Mouse (Mus musculus) adrenal gland, adult 18-20 months (tissue): ENCODE data around the gene Lrrc8a. TPM values are rescaled to one million over a fixed set of nuclear protein-coding genes. Genes with fewer than 3 reads are reported as not detected.
A peak's percentile ranks its signal among the peaks of the same experiment; 100 is the strongest.

Source experiments
- DNase-seq, 2 experiments: peaks; one replicate each; pipeline ENCODE4 v3.0.0; 2021 to 2022; ENCODE audit warnings: low spot score in 2 of 2
- total RNA-seq, 2 experiments: library from RNA; stranded (reverse); gene quantifications; 1 replicate in 1 of 2; 2 replicates in 1 of 2; pipeline ENCODE4 v1.2.3; 2021

Lrrc8a gene
- total RNA-seq, 2 experiments from 2014 or later, result 61.9 to 64.7 TPM

DNA sequence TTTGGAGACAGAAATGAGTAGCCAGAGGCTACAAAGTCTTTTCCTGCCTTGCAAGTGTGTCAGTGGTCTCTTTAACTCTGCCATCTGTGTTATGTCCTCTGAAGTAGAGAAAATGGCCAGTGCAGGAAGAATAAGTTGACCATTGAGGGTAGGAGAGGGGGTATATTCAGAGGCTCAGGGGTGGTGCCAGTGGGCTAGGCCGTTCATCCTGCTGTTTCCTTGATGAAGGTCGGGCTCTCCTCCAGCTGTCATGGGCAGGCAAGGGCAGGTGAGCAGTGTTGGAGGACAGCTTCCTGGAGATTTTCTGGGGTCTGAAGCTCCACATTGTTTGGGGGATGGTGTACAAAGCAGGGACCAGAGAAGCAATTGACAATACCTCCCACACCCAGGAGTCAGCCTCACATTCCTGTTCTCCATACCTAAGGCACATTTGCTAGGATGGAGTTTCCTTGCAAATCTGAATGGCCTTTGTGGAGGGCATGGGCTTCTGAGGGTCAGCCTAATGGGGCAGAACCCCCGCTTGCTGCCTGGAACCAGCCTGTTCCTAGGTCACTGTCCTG, 1.5 kb downstream of the Lrrc8a start:
- DNase-seq, result no peak

DNA sequence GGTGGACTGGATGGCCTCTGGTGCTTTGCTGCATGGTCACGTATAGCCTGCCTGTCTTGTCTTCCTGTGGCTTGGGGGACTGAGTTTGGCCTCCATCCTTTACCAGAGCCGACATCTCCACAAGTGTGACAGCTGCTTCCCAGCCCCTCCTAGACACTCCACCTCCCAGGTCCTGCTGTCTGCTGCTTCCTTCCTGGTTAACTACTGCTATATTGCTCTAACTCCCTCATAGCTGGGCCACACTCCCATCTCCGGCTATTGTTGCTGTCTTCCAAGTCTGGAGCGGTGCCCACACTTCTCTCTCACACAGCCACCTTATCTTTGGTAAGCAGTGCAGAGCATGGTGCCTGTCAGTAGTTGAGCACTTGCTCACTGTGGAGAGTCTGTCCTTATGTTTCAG, 2.3 kb downstream of the Lrrc8a start:
- DNase-seq, result no peak

GRCm38 (mm10) chr2:30240267-30240666, 2.8 kb downstream of the Lrrc8a start, which contains the start of gene Gm28035:
Gene Gm28035 (plus strand): TSS chr2:30240567.
- no peak for DNase-seq

GRCm38 (mm10) chr2:30242509-30242908, 5.0 kb downstream of the Lrrc8a start:
- peak; percentile 50 to 61 for DNase-seq

DNA sequence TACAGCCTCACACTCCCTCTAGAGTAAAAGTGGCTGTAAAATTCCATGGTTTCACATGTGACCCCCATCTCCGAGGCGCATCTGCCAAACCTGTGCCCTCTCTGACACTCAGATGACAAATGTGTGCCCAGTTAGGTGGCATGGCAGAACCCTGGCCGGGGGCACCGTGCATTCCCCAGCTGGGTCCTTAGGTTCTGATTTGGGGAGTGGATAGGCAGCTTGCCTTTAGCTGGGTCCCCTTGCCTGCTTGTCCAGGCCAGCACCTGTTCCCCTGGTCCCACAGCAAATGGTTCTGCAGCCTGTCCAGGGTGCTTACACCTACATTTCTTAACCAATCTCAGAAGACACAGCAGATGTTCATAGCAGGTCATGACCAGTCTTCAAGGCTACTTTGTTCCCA, 5.9 kb downstream of the Lrrc8a start:
- no peak for DNase-seq

DNA sequence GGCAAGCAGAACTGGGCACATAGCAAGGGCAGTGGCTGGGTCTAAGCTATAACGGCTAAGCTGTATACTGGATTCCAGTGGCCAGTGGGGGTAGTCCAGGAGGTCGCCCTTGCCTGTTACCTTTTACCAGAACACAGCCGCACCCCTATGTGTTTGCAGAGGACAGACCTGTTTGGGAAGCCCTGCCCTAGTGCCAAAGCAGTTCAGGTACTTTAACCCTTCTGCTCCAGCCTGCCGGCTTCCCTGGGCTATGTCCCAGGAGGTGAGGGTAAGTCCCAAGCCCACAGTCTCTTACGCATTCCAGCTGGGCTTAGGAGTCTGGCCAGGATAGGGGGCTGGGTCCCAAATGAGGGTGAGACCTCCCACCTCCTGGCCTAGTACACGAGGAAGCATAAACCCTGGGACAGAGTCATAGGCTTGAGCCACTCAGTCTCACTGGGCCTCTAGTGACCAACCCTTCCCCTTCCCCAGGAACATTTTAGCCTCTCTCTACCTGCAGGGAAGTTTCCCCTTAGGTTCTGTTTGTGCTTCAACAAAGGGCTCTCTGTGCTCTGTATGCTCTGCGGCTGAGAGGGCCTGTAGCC, 7.2 kb downstream of the Lrrc8a start:
- no peak for DNase-seq

DNA sequence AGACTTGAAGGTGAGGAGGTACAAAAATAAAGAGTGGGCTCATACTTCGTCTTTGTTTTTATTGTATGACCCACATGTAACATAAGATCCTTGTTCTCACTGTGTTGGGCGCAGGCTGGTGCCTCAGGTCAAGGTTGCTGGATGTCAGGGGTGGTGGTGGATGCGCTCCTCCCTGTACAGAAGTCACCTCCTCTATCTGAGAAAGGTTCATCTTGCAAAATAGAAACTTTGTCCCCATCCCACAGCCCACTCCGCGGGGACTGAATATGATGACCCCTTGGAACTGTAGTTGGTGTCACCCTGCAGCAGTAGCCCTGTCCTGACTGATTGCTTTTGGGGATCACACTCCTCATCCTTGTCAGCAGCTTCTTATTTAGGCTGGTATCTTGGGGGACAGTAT, 9.5 kb downstream of the Lrrc8a start:
- no peak for DNase-seq

DNA sequence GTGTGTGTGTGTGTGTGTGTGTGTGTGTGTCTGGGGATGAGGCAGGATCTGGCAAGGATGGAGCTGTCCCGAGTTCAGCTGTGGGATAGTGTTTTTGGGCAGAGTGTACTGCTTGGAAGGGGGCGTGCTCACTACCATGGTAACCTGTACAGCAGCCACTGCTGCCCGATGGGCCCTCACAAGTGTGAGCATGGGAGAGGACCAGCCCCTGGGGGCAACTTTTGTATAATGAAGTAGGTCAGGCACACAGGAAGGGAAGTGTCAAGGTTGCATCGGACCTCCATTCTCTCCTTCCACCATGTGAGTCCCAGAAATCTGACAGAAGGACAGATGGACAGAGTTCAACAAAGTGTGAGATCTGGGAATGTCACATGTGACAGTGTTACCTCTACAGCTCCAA, 10.2 kb downstream of the Lrrc8a start:
- no peak for DNase-seq

DNA sequence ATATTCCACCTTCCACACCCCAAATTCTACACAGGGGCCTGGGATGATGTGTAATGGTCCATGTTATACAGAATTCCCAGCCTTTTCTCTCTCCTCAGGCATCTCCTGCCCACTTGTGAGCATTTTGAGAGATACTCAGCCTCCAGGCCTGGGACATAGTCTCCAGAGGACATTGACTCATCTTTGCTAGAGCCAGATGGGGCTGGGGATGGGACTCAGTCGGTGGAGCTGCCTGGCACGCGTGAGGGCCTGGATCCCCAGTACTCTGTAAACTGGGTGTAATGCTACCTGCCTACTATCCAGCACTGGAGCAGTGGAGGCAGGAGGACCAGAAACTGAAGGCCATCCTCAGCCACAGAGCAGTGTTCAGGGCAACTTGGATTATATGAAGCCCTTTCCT, 11.7 kb downstream of the Lrrc8a start:
- no peak for DNase-seq

DNA sequence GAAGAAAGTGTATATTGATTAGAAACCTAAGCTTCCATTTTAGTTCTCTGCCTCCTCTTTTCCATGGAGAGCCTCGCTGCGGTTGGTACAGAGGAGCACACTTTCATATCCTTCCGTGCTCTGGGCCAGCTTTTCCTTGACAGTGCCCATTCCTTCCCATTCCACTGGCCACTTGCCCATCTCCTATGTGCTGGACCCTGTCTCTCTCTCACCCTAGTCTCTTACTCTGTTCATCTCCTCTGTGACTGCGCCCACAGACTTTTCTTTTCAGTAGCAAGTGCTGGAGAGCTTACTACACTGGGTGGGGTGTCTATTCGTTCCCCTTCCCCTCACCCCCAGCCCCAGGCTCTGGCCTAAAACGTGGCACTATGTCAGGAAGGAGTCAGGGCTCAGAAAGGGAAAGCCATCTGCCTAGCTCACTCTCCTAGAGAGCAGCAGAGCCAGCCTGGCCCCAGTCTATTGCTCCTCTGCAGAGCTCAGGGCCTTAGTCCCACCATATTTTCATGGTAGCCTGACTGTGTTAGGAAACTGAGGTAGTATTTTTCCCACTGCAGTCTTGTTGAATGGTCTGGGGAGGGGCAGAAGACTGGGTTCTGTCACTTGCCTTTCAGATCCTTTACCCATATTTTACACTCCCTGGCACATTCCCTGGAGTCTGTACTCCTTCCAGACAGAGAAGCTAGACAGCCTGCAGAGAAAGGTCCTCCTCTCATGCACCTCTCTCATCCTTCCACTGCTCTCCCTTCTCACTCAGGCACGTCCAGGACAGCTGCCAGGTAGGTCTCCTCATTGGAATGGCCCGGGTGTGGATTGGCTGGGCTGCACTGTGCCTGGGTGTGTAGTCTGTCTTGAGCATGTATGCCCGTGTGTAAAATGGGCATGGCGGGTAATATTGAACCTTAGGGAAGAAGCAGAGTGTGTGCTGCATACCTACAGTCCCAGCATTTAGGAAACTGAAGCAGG, 12.9 kb downstream of the Lrrc8a start:
- no peak for DNase-seq

GRCm38 (mm10) chr2:30251417-30252104, 14.0 kb downstream of the Lrrc8a start:
- DNase-seq, result no peak

GRCm38 (mm10) chr2:30252521-30252920, 15.0 kb downstream of the Lrrc8a start:
- no peak for DNase-seq

DNA sequence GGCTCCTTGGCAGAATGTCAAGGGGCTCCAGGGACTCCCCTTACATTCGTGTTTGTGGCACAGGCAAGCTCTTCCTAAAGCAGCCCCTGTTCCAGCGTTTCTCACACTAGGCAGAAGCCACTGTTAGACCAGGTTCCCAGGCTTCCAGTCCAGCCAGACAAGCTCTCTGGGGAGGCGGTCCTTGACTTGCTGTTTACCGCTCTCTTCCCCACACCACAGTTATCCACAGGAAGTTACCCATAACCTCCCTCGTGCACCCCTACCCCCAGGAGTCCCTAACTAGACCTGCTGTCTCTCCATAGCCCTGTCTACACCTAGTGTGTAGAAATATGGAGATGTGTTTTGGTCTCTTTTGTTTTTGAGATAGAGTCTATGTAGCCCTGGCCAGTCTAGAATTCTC, 16.3 kb downstream of the Lrrc8a start:
- DNase-seq, result no peak

- DNase-seq, result no peak
Observed at GRCm38 (mm10) chr2:30255631-30256395, 18.3 kb downstream of the Lrrc8a start.

GRCm38 (mm10) chr2:30256616-30257350, 19.3 kb downstream of the Lrrc8a start:
- DNase-seq, result no peak

DNA sequence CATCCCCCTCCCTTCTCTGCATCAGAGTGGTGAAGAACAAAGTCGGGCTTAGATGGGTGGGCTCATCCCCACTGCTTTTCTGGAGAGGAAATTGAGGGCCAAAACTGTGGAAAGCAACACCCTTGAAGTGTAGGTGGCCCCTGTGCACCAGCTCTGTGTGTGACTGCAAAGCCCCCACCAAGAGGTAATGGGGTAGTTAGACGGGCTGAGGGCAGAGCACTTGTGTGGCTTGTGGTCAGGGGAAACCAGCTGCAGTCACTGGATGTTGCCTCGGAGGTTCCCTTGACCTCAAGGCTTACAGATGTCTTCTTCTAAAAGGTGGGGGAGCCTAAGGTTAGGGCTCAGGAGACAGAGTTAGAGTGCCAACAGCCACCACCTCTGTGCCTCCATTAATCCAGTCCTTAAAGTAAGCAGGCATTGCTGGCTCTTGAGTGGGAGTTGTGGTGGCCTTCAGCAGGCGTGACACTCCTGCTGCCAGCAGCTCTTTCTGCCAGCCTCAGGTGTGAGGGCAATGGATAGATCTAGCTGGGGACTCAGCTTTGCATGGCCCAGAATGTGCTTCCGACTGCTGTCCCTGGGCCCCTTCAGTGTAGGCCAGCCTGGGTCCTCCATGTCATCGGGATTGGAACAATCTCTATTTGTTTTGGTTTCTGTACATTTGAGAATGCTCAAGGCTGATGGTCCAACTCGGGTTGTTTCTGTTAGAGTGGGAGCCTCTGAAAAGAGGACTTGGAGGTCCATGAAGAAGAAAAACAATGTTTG, 20.4 kb downstream of the Lrrc8a start:
- DNase-seq, result no peak

GRCm38 (mm10) chr2:30258600-30258999, 21.1 kb downstream of the Lrrc8a start:
- no peak for DNase-seq

GRCm38 (mm10) chr2:30259131-30260064, 21.9 kb downstream of the Lrrc8a start:
- no peak for DNase-seq
